Mouse (Mus musculus) WW6 (cell line): Measurements from ENCODE around the gene Cep152.

ENCODE experiments used
- DNase-seq: peaks from one replicate; pipeline ENCODE4 v3.0.0-alpha.2; 2013; ENCODE audit warnings: low read depth, low spot score

The Cep152 gene

DNA sequence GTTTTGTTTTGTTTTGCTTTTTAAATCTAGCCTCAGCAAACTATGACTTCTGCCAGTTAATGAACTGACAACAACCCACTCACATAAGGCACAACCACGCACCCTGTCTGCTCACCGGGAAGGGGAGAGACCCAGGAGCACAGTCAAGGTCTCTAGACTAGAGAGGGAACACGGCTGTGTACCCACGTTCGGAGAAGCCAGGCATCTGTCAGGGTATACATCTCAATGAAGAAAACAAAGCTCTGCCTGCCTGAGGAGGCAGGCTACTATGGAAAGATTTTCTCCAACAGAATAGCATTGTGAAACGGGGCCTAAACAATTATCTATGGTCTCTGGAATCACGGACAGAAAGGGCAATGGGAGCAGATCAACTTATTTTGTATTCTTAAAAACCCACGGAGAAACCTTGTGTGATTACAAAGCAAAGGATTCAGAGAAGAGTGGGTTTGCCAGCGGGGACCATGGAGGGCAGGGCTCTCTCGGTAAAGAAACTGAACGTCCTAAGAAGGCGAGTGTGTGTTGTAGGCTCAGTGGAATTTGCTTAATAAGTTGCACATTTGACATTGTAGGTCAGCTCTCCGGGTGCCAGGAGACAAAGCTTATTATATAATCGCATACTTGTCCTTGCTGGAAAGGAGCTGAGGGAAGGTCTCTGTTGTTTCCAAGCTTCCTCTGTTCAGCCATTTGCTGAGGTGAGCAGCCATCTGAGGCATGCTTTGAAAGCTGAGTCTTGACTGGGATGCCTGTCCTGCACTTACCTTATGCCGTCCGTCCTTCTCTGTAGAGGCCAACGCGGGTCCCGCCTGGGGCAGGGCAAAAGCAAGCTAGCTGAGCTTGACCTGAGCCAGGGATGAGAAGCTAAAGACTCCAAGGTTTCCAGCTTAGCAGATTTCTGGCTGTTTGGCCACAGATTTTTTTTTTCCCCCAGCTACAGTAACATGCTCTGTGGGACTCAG, 66.0 kb downstream of the Cep152 start:
- DNase-seq = no peak

DNA sequence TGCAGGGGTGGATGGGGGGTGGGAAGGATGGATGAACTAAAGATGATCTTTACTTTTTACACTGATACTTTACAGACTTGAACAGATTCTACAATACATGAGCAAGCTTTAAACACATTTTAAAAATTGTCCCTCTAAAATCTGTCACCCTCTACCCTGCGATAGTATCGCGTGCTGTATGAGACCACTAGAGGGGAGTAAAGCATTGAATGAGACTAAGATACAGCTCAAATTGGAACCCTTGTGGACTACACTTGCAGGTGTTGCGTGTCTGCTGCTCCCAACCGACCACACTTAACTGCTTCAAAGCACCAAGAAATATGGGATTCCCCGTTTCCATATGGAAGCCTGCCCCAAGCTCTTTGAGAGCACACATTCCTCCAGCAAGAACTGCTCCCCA, 69.1 kb downstream of the Cep152 start:
- no peak for DNase-seq

DNA sequence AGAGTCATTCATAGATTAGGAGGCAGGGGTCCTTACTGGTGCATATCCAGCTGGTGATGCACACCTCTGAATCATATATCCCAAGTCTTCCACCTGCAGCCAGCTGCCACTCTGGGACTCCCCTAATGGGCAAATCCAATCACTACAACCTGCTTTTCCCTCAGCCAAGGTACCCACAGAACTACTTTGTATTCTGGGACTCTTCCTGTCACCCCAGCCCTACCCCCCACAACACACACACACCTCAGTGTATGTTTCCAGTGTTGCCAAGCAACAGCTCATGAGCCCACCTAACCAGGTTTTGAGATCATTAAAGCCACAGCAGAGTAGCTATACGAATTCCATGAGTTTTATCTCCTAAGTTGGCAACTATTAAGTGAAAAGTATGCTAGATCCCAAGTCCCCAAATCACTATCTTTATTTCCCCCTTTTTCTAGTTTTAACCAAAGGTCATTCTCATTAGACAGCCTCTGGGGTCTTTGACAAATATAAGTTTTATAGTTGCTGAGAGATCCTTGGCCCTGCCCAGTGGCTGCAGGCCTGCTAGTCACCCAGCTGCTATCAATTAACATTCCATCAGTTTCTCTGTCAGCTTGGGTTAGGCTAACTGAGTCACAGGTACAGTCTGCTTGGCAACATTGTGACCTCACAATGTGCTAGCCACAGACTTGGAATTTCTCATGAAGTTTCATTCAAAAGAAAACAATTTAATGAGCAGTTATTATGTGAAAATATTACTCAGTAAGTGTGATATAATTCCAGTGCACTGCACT, 75.9 kb downstream of the Cep152 start:
- DNase-seq = no peak

DNA sequence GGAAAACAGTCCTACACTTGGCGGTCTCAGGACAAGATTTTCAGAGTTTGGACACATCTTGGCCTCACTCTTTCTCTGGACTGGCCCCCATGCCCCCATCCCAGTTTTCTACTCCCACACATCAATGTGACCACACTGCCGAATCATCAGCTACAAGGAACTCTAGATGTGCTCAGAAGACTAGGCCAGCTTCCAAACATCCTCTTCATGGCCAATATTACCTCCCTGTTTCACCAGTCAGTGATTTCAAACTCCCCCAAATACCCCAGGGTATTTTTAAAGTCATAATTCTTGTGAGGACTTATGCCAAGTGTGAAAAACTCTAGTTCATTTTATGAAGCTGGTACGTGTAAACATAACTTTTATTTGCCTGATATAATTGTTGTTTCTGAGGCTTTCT, 79.9 kb downstream of the Cep152 start:
- DNase-seq = no peak

DNA sequence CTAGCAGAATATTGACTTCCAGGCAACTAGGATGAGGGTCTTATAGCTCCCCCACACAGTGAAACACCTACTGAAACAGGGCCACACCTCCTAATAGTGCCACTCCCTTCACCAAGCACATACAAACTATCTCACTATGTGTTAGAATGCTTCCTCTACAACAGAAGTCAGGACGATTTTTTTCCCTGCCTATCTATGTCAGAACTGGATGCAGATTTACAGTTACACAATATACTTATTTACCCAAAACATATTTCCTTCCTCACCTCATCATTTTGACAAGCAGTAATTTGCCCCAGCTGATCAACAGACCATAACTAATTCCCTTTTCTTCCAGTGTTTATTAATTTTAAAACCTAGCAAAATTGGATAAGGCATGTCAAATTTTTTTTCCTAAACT, 81.3 kb downstream of the Cep152 start:
- no peak for DNase-seq

DNA sequence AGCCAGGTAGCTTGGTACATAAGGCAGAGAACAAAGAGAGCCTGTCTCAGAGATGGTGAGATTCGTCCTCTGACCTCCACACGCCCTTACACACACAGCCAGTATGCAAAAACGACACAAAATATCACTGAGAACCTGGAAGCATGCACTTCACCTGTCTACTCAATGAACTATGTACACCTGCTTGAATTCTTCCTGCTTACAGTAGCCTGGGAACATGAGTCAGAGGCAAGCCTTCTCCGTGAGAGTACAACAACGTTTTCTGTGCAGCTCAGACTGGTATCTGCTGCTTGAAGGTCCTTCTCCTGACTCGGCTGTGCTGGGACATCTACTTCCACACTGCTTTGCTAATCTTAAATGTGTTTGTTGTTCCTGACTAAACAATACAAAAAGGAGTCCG, 83.5 kb downstream of the Cep152 start:
- DNase-seq = no peak

DNA sequence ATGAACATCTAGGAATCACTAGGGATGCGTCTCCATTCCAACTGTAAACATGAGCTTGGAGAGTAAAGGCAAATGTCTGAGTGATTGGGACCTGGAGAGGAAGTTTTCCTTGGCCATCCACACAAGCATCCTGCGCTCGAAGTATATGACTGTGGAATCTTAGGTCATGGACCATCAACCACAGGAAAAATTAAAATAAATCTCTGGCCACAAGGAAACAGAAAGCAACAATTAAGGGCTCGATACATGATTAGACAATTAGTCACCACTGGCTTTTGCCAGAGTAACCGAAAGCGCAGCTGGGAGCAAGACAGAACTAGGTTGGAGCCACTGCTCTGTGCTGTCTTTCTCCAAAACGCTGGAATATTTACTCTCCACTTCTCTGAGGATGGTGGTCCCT, 84.3 kb downstream of the Cep152 start:
- DNase-seq = no peak

DNA sequence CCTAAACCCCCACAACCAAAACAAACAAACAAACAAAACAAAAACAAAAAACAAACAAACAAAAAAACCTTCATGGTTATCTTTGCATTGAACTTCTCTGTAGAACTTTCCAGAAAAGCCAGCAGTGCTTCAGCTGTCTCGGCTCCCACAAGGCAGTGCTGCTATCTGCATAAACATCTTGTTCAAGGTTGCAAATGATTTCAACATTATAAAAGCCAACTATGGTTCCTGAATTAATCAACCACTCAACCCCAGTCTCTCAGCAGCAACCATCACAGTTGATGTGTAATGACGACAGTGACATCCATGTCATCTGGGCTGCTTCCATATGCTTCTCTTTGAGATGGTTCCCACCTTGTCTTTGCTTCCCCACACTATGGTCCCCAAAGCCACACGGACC, 85.3 kb downstream of the Cep152 start:
- no peak for DNase-seq

DNA sequence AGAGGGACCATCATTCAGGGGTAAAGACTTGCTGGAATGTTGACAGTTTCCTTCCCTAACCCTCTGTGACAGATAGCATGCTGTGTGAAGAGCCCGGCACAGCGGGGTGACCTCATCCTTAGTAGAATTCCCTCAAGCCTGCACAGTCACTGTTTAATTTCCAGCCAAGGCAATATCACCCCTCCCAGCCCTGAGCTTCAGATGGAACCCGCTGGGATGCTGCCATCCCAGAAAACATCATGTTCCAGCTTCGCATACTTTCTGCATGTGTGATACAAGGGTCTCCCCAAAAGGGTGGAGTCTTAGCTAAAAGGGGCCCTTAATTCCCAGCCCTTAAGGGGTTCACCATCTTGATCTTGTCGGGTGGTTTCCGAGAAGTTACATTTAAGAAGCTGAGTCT, 94.2 kb downstream of the Cep152 start:
- no peak for DNase-seq

DNA sequence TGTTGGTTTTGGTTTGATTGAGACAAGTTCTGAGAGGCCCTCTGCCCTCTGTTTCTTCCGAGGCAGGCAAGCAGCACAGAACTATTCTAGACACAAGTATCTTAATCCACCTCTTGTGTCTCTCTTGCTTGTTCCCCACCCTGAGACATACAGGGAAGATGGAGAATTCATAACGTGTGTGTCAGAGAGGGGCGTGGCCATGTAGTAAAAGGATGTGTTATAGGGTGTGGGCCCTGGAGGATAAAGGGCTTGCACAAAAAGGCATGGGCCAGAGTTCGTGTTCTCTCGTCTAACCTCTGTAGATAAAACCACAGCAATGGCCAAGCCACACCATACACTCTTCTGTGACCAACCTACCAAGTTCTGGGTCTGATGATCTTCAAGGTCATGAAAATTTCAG, 98.3 kb downstream of the Cep152 start:
- no peak for DNase-seq

DNA sequence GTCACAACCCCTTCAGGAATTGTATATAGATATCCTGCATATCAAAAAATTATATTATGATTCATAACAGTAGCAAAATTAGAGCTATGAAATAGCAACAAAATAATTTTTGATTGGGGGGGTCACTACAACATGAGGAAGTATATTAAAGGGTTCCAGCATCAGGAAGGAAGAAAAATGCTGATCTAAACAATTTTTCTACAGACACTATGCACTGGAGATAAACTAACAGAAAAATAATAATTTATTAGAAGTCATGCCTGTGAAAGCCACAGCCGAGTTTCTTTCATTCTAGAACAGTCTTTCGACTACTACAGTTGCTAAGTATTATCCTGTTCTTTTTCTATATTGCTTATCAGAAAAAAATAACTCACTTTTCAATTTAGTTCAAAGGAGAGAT, 99.4 kb downstream of the Cep152 start:
- no peak for DNase-seq

DNA sequence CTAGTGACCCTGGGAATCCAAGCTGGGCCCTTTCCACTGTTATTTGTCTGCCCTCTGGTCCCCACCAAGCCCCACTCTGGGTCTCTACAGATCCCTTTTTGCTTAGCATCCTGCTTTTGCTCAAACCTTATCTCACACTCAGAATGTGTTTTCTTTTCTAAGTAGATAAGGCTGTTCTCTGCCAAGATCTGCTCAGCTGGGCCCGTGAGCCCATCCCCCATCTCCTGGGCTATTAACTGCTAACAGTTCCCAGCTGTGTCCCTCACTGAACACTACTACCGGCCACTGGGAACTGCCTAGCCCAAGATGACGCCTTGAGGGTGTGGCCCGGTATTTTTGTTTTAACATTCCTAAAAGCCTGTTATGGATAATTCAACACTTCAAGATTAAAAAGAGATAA, 108.3 kb downstream of the Cep152 start:
- DNase-seq = no peak

DNA sequence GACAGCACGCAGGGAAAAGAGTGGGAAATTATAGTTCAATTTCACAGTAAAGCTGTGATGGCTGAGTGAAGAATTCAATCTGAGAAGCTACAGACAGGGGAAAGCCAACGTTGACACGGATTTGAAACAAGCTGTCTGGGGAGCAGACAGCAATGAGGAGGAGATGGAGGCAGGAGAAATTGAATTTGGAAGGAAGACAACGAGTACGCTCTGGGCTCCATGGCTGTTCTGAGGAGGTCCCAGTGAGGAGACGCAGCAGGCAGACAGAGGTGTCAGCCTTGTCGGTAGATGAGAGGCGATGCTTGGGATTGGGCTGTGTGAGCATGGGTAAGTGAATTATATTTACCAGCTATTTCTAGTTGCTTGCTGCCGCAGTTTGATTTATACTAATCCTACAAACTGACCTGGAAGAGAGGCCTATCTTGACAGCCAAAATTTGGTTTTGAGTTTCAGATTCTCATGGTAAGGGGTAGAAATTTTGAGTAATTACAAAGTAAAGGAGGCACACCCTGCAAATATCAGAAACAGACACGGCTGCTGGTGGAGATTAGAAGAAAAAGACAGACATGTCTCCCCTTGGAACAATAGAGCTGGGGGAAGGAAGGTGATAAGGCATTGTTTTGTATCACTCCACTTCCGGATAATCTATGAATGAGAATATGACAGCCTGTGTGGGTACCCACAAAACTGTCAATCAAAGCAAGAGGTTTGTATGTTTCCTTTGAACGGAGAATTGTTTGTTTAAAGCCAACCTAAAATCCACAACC, 109.4 kb downstream of the Cep152 start:
- DNase-seq = no peak

DNA sequence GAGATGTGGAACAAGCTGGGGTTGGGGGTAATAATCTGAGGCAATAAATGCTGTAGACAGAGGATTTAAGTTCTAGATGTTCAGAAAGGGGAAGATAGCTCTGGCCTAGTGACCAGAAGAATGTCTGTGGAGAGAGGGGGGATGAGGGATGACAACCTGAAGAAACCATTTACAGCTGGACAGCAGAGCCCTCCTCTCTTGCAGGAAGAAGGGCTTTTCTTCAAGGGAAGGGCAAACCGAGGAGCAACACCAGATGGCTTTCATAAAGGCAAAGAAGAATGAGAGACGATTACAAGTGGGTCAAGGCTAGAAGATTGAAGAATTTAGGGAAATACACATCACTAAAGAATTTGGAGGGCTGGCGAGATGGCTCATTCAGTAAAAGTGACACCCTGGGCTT, 110.5 kb downstream of the Cep152 start:
- no peak for DNase-seq
